Mouse (Mus musculus) E14TG2a.4 (cell line): ENCODE results near the gene Gm49388.

ENCODE experiments used
- CTCF ChIP-seq: conservative IDR thresholded peaks from 2 replicates; pipeline ENCODE4 v1.5.1; 2014; ENCODE audit warnings: low read length
- NANOG ChIP-seq: IDR thresholded peaks from 2 replicates; pipeline ENCODE4 v1.6.1; 2014; ENCODE audit warnings: borderline replicate concordance, low read length, mixed read lengths
- POU5F1 ChIP-seq: IDR thresholded peaks from 2 replicates; pipeline ENCODE4 v1.6.1; 2014; ENCODE audit warnings: low read length, borderline replicate concordance

DNA sequence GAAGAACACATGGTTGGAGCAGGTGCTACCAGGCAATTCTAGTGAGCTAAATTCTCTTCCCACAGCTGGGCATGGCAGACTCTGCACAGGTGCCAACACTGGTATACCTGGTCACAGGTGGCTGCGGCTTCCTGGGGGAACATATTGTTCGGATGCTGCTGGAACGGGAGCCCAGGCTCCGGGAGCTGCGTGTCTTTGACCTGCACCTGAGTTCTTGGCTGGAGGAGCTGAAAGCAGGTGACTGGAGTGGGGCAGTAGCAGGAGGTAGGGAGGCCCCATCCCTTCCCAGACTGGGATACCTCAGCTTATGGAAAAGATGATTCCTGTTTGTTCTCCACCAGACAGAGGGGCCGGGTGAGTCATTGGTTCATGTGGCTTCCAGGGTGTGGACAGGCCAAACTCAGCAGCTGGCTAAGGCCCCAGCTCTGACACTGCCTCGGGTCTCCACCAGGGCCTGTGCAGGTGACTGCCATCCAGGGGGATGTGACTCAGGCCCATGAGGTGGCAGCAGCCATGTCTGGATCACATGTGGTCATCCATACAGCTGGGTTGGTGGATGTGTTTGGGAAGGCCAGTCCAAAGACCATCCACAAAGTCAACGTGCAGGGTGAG is 15.7 kb downstream of the Gm49388 start:
- TF ChIP-seq CTCF (no peak), POU5F1 (no peak), NANOG (no peak)
